Mouse (Mus musculus): ENCODE measurements around the gene Zswim1. TPM values are rescaled to one million over a fixed set of nuclear protein-coding genes. Genes with fewer than 3 reads are reported as not detected.
A peak's percentile ranks its signal among the peaks of the same experiment; 100 is the strongest.
"Not testable (repeated sequence)": the region's sequence is repeated elsewhere in the genome, so short reads cannot be mapped to it uniquely, and the experiment has no call there.

Zswim1 gene
- total and polyA plus RNA-seq, 3 experiments, result 8.2 to 17.4 TPM; not detected in 1

DNA sequence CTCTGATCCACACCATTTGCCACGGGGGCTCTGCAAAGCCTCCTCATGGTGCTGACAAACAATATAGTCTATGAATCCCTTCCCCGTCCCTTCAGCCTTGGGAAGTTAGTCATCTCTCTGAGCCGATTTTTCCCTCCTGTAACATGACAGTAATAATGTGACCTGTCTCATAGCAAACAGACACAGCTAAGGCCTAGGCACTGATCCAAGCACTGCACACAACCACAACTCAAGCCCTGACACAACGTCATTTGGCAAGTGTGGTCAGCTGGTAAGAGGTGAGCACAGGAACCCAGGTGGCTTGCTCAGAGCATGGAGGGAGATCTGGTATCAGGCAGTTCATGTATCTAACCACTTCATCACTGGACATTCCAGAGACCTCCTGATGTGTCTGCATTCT is 26.6 kb upstream of the Zswim1 start:
- H3K27me3 ChIP-seq (ENCODE audit: control insufficient read depth in 1 of 2, insufficient read depth in 2 of 2, low read length in 2 of 2), result no peaks in the 10 kb centered on the region
- no peak overlapping the region for H3K27ac ChIP-seq (ENCODE audit: control insufficient read depth, low read depth, low read length)
- H3K4me3 ChIP-seq (ENCODE audit: control insufficient read depth in 1 of 2, insufficient read depth in 1 of 2, low read depth in 2 of 2, low read length in 2 of 2), result no peak overlapping the region
- TF ChIP-seq POLR2AphosphoS5 (IDR thresholded peaks at IDR 0.05; ENCODE audit: borderline replicate concordance, low read depth, low read length) (no peak), ETS1 (IDR thresholded peaks at IDR 0.05; ENCODE audit: low read depth, low read length) (no peak), TAL1 (IDR thresholded peaks at IDR 0.05; ENCODE audit: low read length) (no peak), SMC3 (IDR thresholded peaks at IDR 0.05; ENCODE audit: low read depth, low read length) (no peak), SIN3A (IDR thresholded peaks at IDR 0.05; ENCODE audit: low read length) (no peak), NELFE (IDR thresholded peaks at IDR 0.05; ENCODE audit: low read depth, low read length) (no peak), TCF12 (IDR thresholded peaks at IDR 0.05; ENCODE audit: low read depth, low read length) (no peak), MAX (IDR thresholded peaks at IDR 0.05; ENCODE audit: low read length) (no peak), MYB (IDR thresholded peaks at IDR 0.05; ENCODE audit: low read depth, low read length) (no peak), RAD21 (IDR thresholded peaks at IDR 0.05; ENCODE audit: low read depth, low read length) (no peak), MEF2A (IDR thresholded peaks at IDR 0.05; ENCODE audit: extremely low read depth, insufficient replicate concordance, low read depth, low read length, poor library complexity, severe bottlenecking) (no peak), MAZ (IDR thresholded peaks at IDR 0.05; ENCODE audit: low read depth, low read length) (no peak), CHD2 (IDR thresholded peaks at IDR 0.05; ENCODE audit: low read length) (no peak), ELF1 (IDR thresholded peaks at IDR 0.05; ENCODE audit: low read depth, low read length) (no peak)
- H3K4me1 ChIP-seq (ENCODE audit: control insufficient read depth in 1 of 2, insufficient read depth in 2 of 2, low read length in 2 of 2), result no peaks in the 10 kb centered on the region
- H3K9me3 ChIP-seq (replicated peaks; ENCODE audit: insufficient read depth, low read length), result no peaks in the 10 kb centered on the region
- H3K79me2 ChIP-seq (ENCODE audit: control insufficient read depth, insufficient read depth, low read length, poor library complexity), result no peaks in the 10 kb centered on the region
- H3K9ac ChIP-seq (ENCODE audit: control insufficient read depth, low read depth, low read length, poor library complexity, severe bottlenecking), result no peak overlapping the region
- H3K36me3 ChIP-seq (ENCODE audit: control insufficient read depth in 1 of 2, insufficient read depth in 2 of 2, low read length in 2 of 2), result peaks cover 0 to 5% of the 10 kb centered on the region in 2 experiments; a peak in 3 of 4 replicates
- DNase-seq (ENCODE audit: low read depth, low spot score), result no peak

GRCm38 (mm10) chr2:164798554-164798953 is 23.9 kb upstream of the Zswim1 start:
- TF ChIP-seq TBP (IDR thresholded peaks at IDR 0.05; ENCODE audit: low read depth, low read length) (0 out of 2 replicates have a peak, but pooled peaks have one; percentile 22), MYC (IDR thresholded peaks at IDR 0.05; ENCODE audit: low read depth, low read length) (peak; percentile 79), CTCF (IDR thresholded peaks at IDR 0.05 in 2 of 3, conservative IDR thresholded peaks at IDR 0.05 in 1 of 3; ENCODE audit: control insufficient read depth in 1 of 3, insufficient read depth in 1 of 3, low read depth in 2 of 3, low read length in 3 of 3, poor library complexity in 1 of 3, severe bottlenecking in 1 of 3) (peak; percentile 12 to 44 (median 22); a peak in 3 of 6 replicates), RAD21 (IDR thresholded peaks at IDR 0.05; ENCODE audit: low read depth, low read length) (peak; percentile 6)
- H3K9ac ChIP-seq (ENCODE audit: control insufficient read depth, low read depth, low read length, poor library complexity, severe bottlenecking); H3K27ac ChIP-seq (ENCODE audit: control insufficient read depth, low read depth, low read length); H3K4me1 ChIP-seq (ENCODE audit: control insufficient read depth in 1 of 2, insufficient read depth in 2 of 2, low read length in 2 of 2); H3K9me3 ChIP-seq (replicated peaks; ENCODE audit: insufficient read depth, low read length); H3K27me3 ChIP-seq (ENCODE audit: control insufficient read depth in 1 of 2, insufficient read depth in 2 of 2, low read length in 2 of 2); H3K4me3 ChIP-seq (ENCODE audit: control insufficient read depth in 1 of 2, insufficient read depth in 1 of 2, low read depth in 2 of 2, low read length in 2 of 2): not testable (repeated sequence)
- Histone ChIP-seq H3K79me2 (ENCODE audit: control insufficient read depth, insufficient read depth, low read length, poor library complexity) (peaks cover 15% of the 10 kb centered on the region), H3K36me3 (ENCODE audit: control insufficient read depth in 1 of 2, insufficient read depth in 2 of 2, low read length in 2 of 2) (peaks cover 0 to 15% of the 10 kb centered on the region in 2 experiments; a peak in 3 of 4 replicates)
- peak; percentile 58 for DNase-seq (ENCODE audit: low read depth, low spot score)
